Mouse (Mus musculus) midbrain, postnatal 0 days (tissue): ENCODE results near the gene Izumo1. TPM values are rescaled to one million over a fixed set of nuclear protein-coding genes. Genes with fewer than 3 reads are reported as not detected.
A peak's percentile ranks its signal among the peaks of the same experiment; 100 is the strongest.

ENCODE experiments used
- ATAC-seq: fragments of 200-750 bp; cut with Nextera tagmentation; 2 replicates; pipeline ENCODE4 v1.8.0; 2017; ENCODE audit warnings: moderate number of reproducible peaks, mild to moderate bottlenecking, moderate TSS enrichment, moderate library complexity; ENCODE audit not compliant: low FRiP score
- DNase-seq: peaks from one replicate; pipeline ENCODE4 v3.0.0-alpha.2; 2015; ENCODE audit warnings: low spot score
- H3K27ac ChIP-seq: fragments of 300-500 bp; sonication (generic); 2 replicates; pipeline ENCODE4 v1.5.1; 2014; ENCODE audit warnings: low read depth, mild to moderate bottlenecking, low read length, mixed read lengths
- H3K27me3 ChIP-seq: fragments of 300-500 bp; sonication (generic); 2 replicates; pipeline ENCODE4 v1.6.1; 2014; ENCODE audit warnings: low read length, control low read depth, mixed read lengths; ENCODE audit not compliant: insufficient read depth
- H3K36me3 ChIP-seq: fragments of 300-500 bp; sonication (generic); 2 replicates; pipeline ENCODE4 v1.6.1; 2014; ENCODE audit warnings: low read length, control low read depth, mixed read lengths; ENCODE audit not compliant: insufficient read depth
- H3K4me1 ChIP-seq: fragments of 300-500 bp; sonication (generic); 2 replicates; pipeline ENCODE4 v1.6.1; 2014; ENCODE audit warnings: mild to moderate bottlenecking, control low read depth, antibody characterized with exemption, low read length, mixed read lengths; ENCODE audit not compliant: insufficient read depth
- H3K4me2 ChIP-seq: fragments of 300-500 bp; sonication (generic); 2 replicates; pipeline ENCODE4 v1.6.1; 2014; ENCODE audit warnings: low read depth, mild to moderate bottlenecking, low read length, mixed read lengths; ENCODE audit not compliant: poor library complexity, severe bottlenecking
- H3K4me3 ChIP-seq: fragments of 300-500 bp; sonication (generic); 2 replicates; pipeline ENCODE4 v1.5.1; 2014; ENCODE audit warnings: low read depth, mild to moderate bottlenecking, low read length, moderate library complexity
- H3K9ac ChIP-seq: fragments of 300-500 bp; sonication (generic); replicated peaks from 2 replicates; pipeline ENCODE4 v1.6.1; 2014; ENCODE audit warnings: mild to moderate bottlenecking, low read length, moderate library complexity, mixed read lengths; ENCODE audit not compliant: poor library complexity, severe bottlenecking
- H3K9me3 ChIP-seq: fragments of 300-500 bp; sonication (generic); 2 replicates; pipeline ENCODE4 v1.6.1; 2016; ENCODE audit warnings: low read length, control low read depth
- CTCF ChIP-seq: IDR thresholded peaks from 2 replicates; pipeline ENCODE4 v1.5.1; 2016; ENCODE audit warnings: antibody characterized with exemption, mild to moderate bottlenecking
- WGBS: fragments of 180-500 bp; shearing (Covaris S2); extraction: QIAGEN DNeasy Blood & Tissue Kit; methylation state at CpG from one replicate; pipeline ENCODE4 v1.1.7; 2014; 5-methylcytosine and 5-hydroxymethylcytosine counted together
- polyA plus RNA-seq: library from polyadenylated mRNA; unstranded; fragments of >200 nt; fragmentation: Nextera tagmentation; extraction: Ambion mirVana; gene quantifications from 2 replicates; pipeline ENCODE4 v1.2.1, GENCODE M21; 2015
- total RNA-seq: library from RNA; depleted of rRNA; stranded (reverse); fragments of >200 nt; gene quantifications from 2 replicates; pipeline ENCODE4 v1.2.3, GENCODE M21; 2014

Izumo1 gene
- total and polyA plus RNA-seq, 2 experiments from 2014 or later: 0.11 TPM; not detected in 1

- Histone ChIP-seq H3K4me1 (no peaks in the 10 kb centered on the region), H3K9ac (no peak overlapping the region), H3K27ac (no peak overlapping the region), H3K36me3 (no peaks in the 10 kb centered on the region), H3K4me2 (no peak overlapping the region), H3K4me3 (no peak overlapping the region), H3K27me3 (no peaks in the 10 kb centered on the region), H3K9me3 (no peaks in the 10 kb centered on the region)
- ATAC-seq (no peak), DNase-seq (no peak)
- WGBS: 81% methylated on average over 9 of the region's 9 CpGs
- TF ChIP-seq CTCF: no peak
Observed at GRCm38 (mm10) chr7:45605704-45606289, 15.8 kb upstream of the Izumo1 start.

GRCm38 (mm10) chr7:45609511-45609910, 12.1 kb upstream of the Izumo1 start:
- DNase-seq (no peak), ATAC-seq (no peak)
- TF ChIP-seq CTCF: no peak
- Histone ChIP-seq H3K36me3 (no peaks in the 10 kb centered on the region), H3K27me3 (no peaks in the 10 kb centered on the region), H3K27ac (no peak overlapping the region), H3K4me1 (no peaks in the 10 kb centered on the region), H3K9me3 (no peaks in the 10 kb centered on the region), H3K4me3 (no peak overlapping the region), H3K4me2 (no peak overlapping the region), H3K9ac (no peak overlapping the region)
- WGBS: 76% methylated on average over 1 of the region's 1 CpGs

GRCm38 (mm10) chr7:45616277-45616676, 5.3 kb upstream of the Izumo1 start:
- H3K9me3 ChIP-seq: no peaks in the 10 kb centered on the region
- ATAC-seq: no peak
- no peak overlapping the region for H3K4me2 ChIP-seq
- DNase-seq: no peak
- no peak overlapping the region for H3K27ac ChIP-seq
- no peaks in the 10 kb centered on the region for H3K36me3 ChIP-seq
- H3K27me3 ChIP-seq: peaks cover 20% of the 10 kb centered on the region
- no peak overlapping the region for H3K4me3 ChIP-seq
- no peak overlapping the region for H3K9ac ChIP-seq
- H3K4me1 ChIP-seq: no peaks in the 10 kb centered on the region
- no peak for TF ChIP-seq CTCF
- 29% methylated on average over 6 of the region's 6 CpGs for WGBS

- TF ChIP-seq CTCF: no peak
- no peak within 1 kb of the TSS for H3K27ac ChIP-seq
- 5% methylated on average over 25 of the region's 31 CpGs for WGBS
- H3K9me3 ChIP-seq: no peaks in the 10 kb centered on the region
- H3K4me1 ChIP-seq: no peaks in the 10 kb centered on the region
- H3K27me3 ChIP-seq: peaks cover 20% of the 10 kb centered on the region
- peak within 1 kb of the TSS; percentile 37 for H3K4me2 ChIP-seq
- peak within 1 kb of the TSS; percentile 16; the same call in 1 of the 2 replicates for H3K4me3 ChIP-seq
- 0 out of 2 replicates have a peak within 1 kb of the TSS, but pooled peaks have one; percentile 3 for H3K9ac ChIP-seq
- no peaks in the 10 kb centered on the region for H3K36me3 ChIP-seq
- ATAC-seq: no peak
- DNase-seq: no peak
Observed at GRCm38 (mm10) chr7:45617042-45617695, 4.4 kb upstream of the Izumo1 start, which contains the start of gene Fut1. Gene Fut1, plus strand, starts transcription at chr7:45617289.

- Histone ChIP-seq H3K9me3 (no peaks in the 10 kb centered on the region), H3K27ac (no peak overlapping the region), H3K4me2 (no peak overlapping the region), H3K27me3 (peaks cover 20% of the 10 kb centered on the region), H3K4me3 (no peak overlapping the region), H3K36me3 (no peaks in the 10 kb centered on the region), H3K4me1 (no peaks in the 10 kb centered on the region), H3K9ac (no peak overlapping the region)
- ATAC-seq: no peak
- TF ChIP-seq CTCF: no peak
- DNase-seq: no peak
- 75% methylated on average over 5 of the region's 5 CpGs for WGBS
Observed at GRCm38 (mm10) chr7:45618316-45618715, 3.3 kb upstream of the Izumo1 start.

- Histone ChIP-seq H3K4me3 (no peak overlapping the region), H3K4me1 (no peaks in the 10 kb centered on the region), H3K9me3 (no peaks in the 10 kb centered on the region), H3K9ac (no peak overlapping the region), H3K27me3 (peaks cover 20% of the 10 kb centered on the region), H3K4me2 (no peak overlapping the region), H3K27ac (no peak overlapping the region), H3K36me3 (no peaks in the 10 kb centered on the region)
- TF ChIP-seq CTCF: no peak
- DNase-seq: no peak
- 92% methylated on average over 5 of the region's 5 CpGs for WGBS
- ATAC-seq: no peak
Observed at GRCm38 (mm10) chr7:45619592-45619991, 2.0 kb upstream of the Izumo1 start.
